Mouse (Mus musculus): Measurements from ENCODE around the gene Kirrel3.

Kirrel3 gene

DNA sequence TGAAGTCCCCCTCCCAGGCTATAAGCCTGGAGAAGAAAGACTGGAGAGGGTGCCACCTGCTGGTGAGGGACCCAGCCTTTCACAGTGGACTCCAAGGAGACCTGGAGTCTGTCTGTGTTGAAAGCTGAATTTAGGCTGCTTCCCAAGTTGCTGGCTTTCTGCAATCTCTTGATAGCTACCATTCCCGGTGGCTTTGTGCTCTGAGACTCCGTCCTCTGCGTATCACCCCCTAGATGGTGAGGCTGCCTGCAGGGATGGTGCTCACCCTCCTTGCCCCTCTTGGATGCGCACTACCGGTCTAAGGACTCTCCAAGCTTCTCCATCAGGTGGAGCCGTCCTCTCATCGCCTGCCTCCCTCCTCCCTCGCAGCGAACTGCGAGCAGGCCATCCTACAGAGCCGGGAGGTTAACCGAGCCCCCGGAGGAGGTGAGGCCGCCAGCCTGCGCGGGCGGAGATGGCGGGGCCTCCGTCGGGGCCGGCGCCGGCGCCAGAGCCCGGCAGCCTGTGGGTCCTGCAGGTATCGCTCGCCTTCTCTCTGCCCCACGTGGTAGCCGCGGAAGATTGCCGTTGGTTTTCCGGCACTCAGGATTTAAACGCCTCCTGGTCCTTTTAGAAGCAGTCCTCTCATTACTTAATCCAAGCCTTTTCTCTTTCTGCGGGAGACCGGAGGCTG lies at the start of gene Kirrel3:
TSS of gene Kirrel3 (plus strand) at position 136 of the 673 bp plus-strand sequence.
- peak; percentile 78 for DNase-seq (ENCODE audit: inconsistent ontology term)

- DNase-seq (ENCODE audit: inconsistent ontology term), result no peak
Observed at GRCm38 (mm10) chr9:34440721-34441120, 45.0 kb upstream of the Kirrel3 start.

DNA sequence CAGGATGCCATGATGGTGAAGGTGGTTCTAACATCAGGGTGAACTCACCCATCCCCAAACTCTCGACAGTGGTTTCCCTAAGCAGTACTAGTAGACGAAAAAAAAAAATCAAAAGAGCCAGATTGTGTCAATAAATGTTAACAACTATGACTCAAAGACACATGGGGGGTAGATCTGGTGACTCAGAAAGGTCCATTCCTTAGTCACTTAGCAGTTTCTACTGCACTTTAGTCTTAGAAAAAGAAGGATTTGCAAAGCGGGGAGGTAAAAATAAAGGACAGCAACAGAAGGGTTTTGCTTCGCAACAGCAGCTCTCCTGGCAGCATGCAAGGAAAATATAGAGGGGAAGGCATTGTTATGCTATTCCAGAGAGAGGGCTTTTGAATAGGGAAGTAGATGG lies 41.7 kb upstream of the Kirrel3 start:
- no peak for DNase-seq (ENCODE audit: inconsistent ontology term)

DNA sequence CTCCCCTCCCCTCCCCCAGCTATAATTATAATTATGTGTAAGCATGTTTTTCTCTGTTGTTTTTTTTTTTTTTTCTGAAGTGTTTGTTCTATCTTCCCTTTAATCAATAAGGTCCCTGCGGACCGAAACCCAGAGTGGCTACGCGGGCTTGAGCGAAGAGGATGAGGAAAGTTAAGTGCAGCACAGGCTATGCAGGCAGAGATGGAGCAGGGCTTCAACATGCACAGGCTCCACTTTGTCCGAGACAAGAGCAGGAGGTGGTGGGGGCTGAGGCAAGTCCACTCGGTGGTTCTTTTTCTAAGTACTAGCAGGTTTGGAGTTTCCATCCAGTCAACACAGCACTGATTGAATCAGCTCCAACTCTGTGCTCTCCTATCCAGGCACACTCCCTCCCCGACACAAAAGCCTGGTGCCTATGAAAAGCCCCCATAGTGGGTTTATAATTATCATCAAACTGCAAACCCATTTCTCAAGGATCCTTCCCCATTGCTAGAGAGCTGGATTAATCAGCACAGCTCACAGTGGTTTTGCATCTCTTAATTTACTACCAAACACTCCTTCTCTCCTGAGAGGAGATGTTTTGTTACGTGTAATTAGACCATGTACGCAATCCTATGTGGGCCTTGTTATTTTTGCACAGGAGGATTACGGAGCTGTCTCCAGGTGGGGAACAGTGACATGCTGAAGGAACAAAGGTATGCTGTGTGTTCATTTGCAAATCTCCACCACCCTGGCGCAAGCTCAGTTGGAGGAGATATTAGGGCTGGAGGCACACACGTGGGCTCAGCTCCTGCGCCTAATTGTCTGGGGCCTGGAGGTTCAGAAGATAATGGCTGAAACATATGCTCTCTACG lies 39.0 kb upstream of the Kirrel3 start:
- DNase-seq (ENCODE audit: inconsistent ontology term), result no peak

- peak; percentile 59 for DNase-seq (ENCODE audit: inconsistent ontology term)
Observed at GRCm38 (mm10) chr9:34447736-34448135, 38.0 kb upstream of the Kirrel3 start.

DNA sequence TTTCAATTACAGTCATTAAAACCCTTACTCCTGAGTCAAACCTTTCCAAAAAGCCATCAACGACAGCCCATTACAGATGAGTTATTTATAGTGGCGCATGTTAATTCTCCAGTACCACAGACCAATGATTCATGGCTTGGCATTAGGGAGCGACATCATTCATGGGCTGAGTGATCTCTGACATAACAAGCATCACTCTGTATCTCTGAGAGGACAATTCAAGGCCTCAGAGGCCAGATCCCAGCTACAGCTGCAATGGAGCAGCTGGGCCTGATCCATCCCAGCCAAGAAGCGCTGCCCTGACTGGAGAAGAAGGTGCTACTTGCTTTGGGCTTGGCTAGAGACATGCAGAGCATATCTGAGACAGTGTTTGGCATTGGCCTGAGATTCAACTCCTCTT lies 37.2 kb upstream of the Kirrel3 start:
- DNase-seq (ENCODE audit: inconsistent ontology term), result peak; percentile 72

GRCm38 (mm10) chr9:34458189-34458588 lies 27.5 kb upstream of the Kirrel3 start:
- DNase-seq (ENCODE audit: inconsistent ontology term), result no peak

DNA sequence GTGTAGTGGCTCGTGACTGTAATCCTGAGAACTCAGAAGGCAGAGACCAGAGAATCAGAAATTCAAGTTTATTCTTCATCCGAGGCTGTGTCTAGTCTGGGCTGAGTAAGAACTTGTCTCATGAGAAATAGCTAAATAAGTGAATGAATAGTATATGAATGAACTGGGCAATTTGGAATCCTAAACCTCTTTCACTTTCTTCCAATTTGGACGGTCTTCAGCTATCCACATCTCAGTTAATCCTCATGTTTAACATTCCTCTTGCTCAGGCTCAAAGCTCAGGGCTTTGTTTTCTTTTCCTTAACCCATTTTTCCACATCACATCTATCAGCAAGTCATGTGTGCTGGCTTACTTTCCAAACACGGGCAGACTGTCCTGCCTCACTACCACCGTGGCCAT lies 25.7 kb upstream of the Kirrel3 start:
- peak; percentile 92 for DNase-seq (ENCODE audit: inconsistent ontology term)

GRCm38 (mm10) chr9:34463666-34464065 lies 22.0 kb upstream of the Kirrel3 start:
- DNase-seq (ENCODE audit: inconsistent ontology term), result peak; percentile 20

- DNase-seq (ENCODE audit: inconsistent ontology term), result no peak
Observed at GRCm38 (mm10) chr9:34466058-34466457, 19.6 kb upstream of the Kirrel3 start.

DNA sequence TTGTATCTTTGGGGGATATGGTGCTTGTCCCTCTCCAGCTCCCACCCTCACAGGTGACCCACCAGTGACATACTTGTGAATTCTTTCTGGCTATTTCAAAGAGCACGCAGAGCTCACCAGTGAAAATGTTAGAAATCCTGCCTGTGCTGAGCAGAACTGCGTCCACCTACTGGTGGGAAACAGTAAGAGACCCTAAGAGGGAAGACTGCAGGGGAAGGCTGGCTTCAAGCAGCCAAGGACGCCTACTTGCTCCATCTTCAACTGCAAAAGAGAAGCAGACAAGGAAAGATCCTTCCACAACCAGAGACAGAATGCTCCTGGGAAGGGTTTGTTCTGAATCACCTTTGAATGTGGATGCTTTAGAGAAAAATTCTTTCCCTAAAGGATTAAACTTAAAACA lies 16.5 kb upstream of the Kirrel3 start:
- DNase-seq (ENCODE audit: inconsistent ontology term), result no peak

DNA sequence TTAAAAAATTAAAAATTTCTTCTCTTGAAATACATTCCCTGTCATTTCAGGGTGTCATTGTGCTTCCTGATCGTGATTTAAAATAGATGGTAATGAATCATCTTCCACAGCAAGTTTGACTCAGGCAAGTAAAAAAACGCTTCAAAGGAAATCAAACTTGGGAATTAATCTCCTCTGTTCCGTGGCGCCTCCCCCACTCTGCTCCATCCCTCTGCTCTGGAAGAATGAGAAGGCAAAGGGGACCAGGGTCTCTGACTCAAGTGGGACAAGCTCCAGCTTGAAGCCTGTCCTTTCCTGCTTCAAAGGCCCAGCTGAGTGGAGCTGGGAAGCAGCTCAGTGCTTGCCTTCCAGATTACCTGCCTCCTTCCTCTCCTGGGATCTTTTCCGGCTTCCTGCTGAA lies 9.5 kb upstream of the Kirrel3 start:
- no peak for DNase-seq (ENCODE audit: inconsistent ontology term)

GRCm38 (mm10) chr9:34478494-34478893 lies 7.2 kb upstream of the Kirrel3 start:
- no peak for DNase-seq (ENCODE audit: inconsistent ontology term)

DNA sequence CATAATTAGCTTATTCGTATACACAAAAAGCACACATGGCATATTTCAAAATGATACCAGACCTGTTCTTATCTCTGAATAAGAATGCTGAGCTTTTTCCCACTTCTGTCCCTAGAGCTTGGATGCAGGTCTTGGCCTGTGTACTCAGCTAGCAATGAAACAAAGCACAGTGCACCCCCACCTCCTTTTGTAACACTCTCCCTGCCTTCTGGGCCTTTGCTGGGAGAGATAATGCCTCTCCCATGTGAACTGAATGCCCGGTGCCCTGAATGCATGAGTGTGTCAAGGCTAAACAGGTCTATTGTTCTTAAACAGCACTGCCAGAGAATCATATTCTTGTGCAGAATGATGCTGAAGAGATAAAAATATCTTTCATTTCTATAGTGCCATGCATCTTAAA lies 2.5 kb upstream of the Kirrel3 start:
- DNase-seq (ENCODE audit: inconsistent ontology term), result no peak

DNA sequence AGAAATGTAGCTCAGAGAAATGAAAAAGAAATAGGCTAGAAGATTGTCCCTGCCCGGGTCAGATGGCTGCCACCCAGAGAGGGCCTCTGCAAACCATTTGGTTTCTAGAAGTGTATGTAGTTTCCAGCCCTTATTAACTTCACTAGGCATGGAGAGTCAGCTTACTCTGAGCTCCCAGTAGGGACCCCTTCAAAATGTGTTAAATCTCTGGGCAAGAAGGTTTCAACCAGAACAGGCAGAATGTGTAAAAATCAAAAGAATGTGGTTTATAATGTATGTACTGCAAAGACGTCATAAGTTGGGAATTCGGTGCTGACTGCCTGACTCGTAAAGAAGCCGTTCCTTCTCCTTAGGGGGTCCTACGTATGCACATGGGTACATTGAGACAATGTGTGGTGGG lies 1.0 kb upstream of the Kirrel3 start:
- DNase-seq (ENCODE audit: inconsistent ontology term), result no peak

DNA sequence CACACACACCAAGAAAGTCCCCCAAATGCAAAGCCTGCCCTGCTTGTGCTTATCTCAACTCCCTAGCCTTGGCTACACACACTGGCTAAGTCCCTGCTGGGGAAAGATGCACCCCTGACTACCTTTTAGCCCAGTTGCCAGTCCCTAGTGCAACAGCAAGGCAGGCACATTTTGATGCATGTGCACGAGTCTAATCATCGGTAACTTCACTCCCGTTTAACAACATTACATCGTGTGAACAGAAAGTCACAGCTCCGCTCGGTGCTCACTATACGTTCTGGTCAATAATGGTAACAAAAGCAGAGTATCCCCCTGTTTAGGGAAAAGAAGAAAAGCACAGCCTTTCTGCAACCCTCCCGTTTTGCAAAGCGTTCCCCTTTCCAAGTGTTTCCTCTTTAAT lies 2.6 kb downstream of the Kirrel3 start:
- DNase-seq (ENCODE audit: inconsistent ontology term), result no peak

- peak; percentile 89 for DNase-seq (ENCODE audit: inconsistent ontology term)
Observed at GRCm38 (mm10) chr9:34488700-34489315, 3.1 kb downstream of the Kirrel3 start.

DNA sequence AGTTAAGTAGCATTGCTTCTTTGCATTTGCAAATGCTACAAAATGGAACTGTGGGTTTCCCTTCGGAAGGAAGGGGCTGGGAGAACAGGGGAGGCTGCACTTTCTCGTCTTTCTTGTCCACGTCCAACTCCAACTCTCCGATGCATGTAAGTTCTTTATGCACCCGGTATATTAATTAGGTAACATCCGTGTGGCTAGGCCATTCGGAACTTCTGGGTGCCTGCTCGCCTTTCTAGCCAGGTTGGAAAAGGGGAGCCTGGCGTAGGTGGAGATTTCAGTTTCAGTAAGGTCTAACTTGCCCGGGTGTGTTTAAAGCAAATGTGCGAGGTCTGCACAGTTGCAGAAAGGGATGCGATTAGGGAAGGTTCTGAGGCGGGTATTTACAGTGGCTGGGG lies 3.6 kb downstream of the Kirrel3 start:
- DNase-seq (ENCODE audit: inconsistent ontology term), result no peak

DNA sequence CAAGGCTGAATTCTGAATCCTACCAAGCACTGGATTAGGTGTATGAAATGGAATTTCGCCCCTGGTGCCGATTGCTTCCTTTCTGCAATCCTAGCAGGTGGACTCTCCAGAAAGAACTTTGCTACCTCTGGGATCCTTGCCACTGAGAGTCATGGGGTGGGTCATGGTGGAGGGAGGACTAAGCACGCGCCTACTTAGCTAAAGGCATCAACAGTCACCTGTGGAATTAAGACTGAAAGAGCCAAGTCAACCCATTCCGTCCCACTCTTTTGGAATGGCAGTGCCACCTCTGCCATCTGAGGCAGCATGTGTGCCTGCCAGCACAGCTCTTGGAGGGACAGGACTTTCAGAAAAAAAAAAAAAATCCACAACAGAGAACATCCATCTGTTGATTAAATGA lies 4.1 kb downstream of the Kirrel3 start:
- no peak for DNase-seq (ENCODE audit: inconsistent ontology term)

DNA sequence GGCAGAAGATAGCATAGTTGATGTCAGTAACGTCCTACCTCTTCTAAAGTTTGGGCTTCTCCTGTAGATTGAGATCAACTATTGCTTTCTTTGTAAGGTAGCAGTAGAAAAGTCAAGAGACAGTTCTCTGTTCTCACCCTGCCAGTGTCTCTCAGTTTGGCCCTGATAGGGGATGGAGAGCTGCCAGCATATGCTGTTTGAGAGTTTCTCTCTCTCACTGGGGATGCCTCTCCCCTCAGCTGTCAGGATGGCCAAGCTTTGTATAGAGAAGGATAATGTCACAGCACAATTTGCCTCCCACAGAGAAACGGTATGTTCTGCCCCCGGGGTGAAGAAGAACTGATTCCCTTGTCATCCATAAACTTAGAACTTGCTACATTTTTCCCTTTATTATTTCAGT lies 6.4 kb downstream of the Kirrel3 start:
- no peak for DNase-seq (ENCODE audit: inconsistent ontology term)

DNA sequence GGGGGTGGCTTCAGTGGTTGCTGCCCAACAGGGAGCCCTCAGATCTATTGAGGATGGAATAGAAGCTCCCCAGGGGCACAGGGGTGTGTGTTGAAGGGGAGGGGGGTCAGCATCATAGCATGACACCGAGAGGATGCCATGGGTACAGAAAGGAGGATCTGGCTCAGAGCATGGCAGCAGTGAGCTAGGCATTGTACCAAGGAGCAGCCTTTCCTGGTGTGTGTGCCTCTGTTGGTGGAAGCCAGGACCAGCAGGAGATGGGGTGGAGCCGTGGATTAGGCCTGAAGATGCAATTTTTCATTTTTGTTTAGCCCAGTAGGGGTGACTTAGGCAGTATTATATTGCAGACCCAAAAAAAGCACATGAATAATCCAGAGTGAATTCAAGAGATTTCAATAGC lies 7.9 kb downstream of the Kirrel3 start:
- DNase-seq (ENCODE audit: inconsistent ontology term), result no peak

DNA sequence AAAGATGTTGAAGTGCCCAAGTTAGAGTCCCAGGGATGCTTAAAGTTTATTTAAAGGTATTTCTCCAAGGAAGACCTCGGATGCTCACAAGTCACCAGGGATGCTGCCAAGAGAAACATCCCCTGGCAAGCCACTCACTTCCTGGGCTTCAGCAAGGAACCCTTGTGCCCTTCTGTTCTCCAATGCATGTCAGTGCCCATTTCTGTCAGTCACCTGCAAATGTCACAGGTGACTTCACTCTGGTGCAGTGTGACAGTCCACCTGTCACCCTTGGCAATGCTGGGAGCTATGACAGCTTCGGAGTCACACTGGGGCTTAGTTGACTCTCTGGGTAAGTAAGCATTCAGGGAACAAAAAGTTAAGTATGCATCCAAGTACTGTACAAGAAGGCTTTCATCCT lies 12.4 kb downstream of the Kirrel3 start:
- no peak for DNase-seq (ENCODE audit: inconsistent ontology term)

DNA sequence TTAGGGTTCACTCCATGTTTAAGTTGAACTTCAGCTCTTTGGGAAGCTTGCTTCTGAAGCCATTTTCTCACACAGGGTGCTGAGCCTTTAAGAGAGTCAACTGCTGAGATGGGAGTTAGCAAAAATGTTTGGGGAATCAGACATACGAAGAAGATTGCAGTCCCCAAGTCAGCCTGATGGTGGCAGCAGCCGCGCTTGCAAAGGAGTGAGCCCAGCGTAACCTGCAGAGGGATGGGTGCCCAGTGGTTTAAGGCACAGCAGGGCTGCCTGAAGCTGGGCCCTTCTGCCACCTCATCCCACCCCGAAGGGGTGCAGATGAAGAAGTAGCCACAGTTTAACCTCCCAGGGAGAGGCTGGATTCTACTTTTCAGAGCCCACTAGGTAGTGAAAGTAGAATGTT lies 13.0 kb downstream of the Kirrel3 start:
- peak; percentile 56 for DNase-seq (ENCODE audit: inconsistent ontology term)

Data from Muller cell, postnatal 12 days (primary cell).